Mouse (Mus musculus): ENCODE measurements at regions not wholly inside any gene's neighbourhood (a gene's known extent, or its start where the extent isn't known, plus 50 kb on each side); places are given as distances from the start of the nearest gene placed in this dataset.
A peak's percentile ranks its signal among the peaks of the same experiment; 100 is the strongest.

DNA sequence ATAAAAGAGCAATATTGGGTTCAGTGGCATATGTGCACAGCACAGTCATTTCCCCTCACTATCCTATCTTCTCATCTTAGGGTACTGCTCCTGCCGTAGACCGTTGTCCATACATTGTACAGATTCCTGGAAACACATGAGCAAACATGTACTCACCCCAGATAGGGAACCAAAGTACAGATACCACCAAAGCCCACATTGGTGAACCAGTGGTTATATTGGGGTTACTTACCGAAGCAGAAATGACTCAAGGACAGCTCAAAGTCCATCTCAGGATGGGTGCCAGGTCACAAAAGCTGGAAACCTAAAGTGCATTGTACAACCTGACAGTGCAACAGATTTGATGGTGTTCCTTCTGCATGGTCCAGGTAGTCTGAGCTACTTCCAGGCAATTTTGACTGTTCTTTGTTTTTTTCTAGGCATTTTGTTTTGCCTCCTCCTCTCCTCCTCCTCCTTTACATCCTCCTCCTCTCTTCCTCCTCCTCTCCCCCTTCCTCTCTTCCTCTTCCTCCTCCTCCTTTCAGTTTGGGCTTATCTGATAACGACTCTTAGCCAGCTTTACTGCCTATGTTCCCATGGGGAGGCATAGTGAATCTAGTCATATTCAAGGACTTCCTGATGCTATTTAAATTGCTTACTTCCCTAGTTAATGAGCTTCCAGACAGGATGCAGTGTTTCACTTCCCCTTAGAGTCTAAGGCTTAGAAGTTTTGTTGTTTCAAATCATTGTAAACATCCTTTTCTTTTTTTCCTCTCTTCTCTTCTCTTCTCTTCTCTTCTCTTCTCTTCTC is 65.1 kb upstream of the Tab2 start:
- DNase-seq (ENCODE audit: low read depth, low spot score) = peak; percentile 8

DNA sequence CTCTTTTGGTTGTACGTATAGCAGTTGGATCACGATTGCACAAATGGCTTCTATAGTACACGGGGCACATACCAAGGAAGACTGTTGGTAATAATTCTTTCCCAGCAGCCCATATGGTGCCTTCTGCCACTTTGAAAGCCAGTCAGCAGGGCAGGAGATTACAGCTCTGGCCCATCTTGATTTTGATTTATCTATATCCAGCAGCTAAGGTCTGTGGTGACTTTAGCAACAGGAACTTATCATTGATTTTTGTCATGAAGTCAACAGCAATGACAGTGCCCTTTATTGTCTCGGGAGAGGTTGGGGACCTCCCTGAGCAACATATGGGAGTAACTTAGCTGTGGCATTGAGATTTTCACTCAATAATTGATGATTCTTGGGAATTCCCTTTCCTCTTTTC is 64.1 kb upstream of the Tab2 start:
- DNase-seq (ENCODE audit: low read depth, low spot score) = no peak

DNA sequence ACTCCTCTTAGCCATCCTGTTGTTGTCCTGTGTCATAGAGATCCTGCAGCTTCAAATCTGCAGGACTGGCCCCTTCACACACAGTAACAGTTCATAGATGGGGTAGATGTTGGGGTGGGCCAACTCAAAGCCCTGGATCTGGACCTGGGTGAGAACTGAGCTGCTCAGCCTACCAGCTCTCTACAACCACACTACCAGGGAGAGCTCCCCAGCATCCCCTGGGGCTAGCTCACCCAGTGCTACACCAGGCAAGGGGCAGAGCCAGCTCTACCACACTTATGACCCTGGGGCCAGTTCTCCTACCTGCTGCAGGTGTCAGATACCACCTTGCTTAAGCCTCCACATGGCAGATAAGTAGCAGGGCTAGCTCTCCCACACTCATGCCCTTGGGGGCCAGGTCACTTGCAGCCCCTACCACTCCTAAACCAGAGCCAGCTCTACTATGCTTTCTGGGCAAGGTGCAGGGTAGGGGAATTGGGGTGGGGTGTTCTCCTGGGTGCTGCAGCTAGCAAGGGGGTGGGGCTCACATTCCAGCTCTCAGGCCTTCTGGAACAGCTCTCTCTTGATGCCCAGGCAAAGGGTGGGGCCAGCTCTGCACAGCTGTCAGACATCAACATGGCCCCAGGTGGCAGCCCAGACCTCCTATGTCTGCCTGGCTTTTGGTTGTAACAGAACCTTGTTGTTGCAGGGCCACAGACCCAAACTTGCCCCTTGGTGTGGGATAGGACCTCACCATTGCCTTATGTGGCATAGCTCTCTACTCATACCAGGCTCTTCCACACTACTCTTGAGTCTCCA is 62.4 kb upstream of the Tab2 start:
- DNase-seq (ENCODE audit: low read depth, low spot score) = no peak

DNA sequence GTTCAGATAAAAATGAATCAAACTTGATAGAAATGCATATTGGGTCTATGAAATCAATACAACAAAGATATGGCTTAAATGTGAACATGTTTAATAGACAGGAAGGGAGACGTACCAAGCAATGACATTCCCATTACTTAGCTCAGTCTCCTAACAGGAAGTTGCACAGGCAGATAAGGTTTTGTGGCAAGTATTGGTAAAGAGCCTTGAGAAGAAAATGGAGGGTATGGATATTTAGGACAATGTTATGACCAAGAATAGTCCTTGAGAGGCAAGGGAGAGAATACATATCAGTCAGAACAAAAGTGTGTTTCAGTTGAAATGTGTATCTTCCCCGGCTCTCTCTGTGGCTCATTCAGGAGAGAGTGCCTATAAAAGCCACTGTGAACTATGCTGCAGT is 60.7 kb upstream of the Tab2 start:
- DNase-seq (ENCODE audit: low read depth, low spot score) = no peak

DNA sequence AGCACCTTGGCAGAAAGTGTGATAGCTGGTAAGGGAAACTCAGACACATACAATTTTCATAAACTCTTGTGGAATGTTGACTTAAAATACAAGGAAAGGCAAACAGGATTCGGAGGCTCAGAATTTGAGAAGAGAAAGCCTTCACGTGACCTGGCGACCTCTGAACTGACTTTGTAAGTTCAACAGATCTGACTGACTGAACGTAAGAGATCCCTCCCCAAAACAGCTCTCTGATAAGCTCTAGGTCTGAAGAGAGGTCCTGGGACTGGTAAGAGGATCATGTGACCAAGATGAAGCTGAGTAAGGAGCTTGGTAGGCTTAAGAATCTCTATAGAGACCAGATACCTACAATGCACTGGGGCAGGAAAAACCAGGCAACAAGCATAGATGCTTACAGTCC is 55.7 kb upstream of the Tab2 start:
- no peak for DNase-seq (ENCODE audit: low read depth, low spot score)

DNA sequence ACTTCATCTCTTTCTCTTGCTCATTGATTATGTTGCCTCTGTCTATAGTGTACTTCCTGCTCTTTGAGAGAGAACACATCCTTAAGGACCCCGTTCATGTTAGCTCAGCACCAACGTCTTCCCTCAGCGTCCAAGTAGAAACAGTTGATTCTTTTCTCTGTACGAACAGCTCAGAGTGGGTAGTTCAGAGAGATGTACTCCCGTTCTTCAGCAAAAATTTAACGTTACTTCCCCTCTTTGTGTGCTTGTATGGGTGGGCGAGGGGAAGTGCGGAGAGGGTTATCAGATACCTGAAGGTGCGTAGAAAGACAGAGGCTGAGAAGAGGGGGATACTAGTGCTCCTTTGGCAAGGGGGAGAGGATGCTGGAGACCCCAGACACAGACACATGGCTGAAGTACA is 55.1 kb upstream of the Tab2 start:
- no peak for DNase-seq (ENCODE audit: low read depth, low spot score)

DNA sequence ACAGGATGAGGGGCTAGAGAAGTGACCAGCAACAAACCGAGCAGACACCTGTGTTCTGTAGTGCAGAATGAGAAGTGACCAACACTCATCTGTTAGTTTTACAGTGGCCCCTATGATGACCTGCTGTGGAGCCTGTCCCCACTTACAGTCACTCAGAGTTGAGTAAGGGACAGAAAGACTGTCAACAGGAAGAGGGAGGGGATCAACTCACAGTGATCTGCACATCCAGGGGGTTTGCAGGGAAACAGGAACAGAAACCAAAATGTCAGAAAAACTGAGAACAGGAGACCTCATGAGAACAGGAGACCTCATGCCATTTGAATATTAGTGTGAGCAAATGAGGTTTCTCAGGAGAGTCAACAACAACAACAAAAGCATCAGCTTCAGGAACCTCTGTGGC is 53.8 kb upstream of the Tab2 start:
- peak; percentile 15 for DNase-seq (ENCODE audit: low read depth, low spot score)

DNA sequence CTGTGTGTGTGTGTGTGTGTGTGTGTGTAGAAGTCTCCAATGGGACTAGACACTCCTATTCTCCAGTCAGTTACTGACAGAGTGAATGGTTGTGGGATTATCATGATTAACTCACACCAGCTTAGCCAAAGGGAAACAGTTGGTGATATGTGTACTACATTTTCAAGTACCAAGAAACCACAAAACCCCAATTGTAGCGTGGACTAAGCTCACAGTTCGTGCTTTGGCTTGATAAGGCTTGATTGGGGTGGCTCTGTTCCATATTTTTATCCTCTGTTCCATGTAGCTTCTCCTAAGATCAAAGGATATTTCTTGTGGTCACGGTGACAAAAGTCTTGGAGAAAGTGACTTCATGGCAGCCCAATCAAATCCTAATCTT is 51.9 kb upstream of the Tab2 start:
- no peak for DNase-seq (ENCODE audit: low read depth, low spot score)

DNA sequence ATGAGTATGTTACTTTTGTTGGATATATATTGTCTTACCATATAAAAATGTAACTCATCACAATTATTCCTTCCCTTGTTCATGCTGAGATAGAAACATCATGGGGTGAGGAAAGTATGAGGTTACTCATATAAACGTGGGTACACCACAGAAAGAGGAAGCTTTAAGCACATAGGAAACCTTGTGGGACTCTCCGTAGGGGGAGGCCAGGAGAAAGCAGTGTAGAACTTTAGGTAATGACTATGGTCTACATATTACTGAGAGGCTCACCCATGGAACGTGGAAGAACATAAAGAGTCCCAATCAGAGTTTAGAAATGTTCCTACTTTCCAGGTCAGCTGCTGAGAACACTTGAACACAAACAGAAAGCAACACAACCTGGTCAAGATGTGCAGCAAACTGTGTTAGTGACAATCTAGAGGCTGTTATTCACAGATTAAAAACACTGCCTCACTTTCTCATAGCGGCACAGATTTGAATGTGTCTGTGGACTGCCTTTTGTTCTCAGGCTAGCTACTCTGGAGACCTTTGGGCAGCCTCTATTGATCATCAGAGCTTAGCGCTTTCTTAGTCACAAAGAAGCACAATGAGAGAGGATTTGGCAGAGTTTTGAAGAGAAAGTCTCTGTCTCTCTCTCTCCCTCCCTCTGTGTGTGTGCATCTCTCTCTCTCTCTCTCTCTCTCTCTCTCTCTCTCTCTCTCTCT is 51.4 kb upstream of the Tab2 start:
- DNase-seq (ENCODE audit: low read depth, low spot score) = no peak

Data from brain, adult 2 months (tissue).